Mouse (Mus musculus) inflammation-experienced regulatory T-cells, adult 6 months (primary cell): ENCODE results near the gene Emx2. TPM values are rescaled to one million over a fixed set of nuclear protein-coding genes. Genes with fewer than 3 reads are reported as not detected.

Experiments used
- ATAC-seq: one replicate; pipeline ENCODE4 v1.8.0; 2017
- polyA plus RNA-seq, 3 experiments: library from polyadenylated mRNA; unstranded; fragments of 100-300 nt; shearing (Covaris generic); gene quantifications; one replicate each; pipeline ENCODE4 v1.2.1; 2017

The Emx2 gene
- not detected for polyA plus RNA-seq

DNA sequence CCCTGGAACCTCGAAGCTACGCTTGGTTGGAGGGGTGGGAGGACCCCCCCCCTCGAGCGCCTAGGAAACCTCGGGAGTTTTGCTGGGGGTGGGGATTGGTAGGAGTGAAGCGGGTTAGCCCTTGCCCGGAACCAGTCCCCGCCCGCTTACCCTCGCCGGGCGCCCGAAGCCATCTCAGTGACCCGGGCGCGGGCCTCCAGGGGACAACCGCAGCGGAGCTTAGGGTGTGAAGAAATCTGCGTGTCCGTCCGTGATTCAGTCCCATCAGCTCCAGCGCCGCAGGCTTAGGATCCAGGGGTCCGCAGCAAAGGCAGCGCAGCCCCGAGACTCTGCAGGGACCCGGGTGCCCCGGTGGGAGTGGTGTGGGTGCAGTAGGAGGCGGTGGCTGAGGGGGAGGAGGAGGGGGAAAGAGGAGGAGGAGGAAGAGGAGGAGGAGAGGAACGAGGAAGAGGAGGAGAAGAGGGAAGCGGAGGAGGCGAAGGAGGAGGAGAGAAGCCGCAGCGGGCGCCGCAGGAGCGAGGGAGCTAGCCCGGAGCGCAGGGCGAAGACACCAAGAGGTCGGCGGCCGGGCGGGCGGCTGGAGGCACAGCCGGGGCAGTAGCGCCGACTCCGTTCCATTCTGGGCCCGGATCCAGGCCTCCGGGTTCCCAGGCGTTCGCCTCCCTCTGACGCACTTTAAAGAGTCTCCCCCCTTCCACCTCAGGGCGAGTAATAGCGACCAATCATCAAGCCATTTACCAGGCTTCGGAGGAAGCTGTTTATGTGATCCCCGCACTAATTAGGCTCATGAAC lies at the start of gene Emx2:
Emx2 (plus strand) TSS at position 422 of the 792 bp plus-strand sequence.
- ATAC-seq: no peak

DNA sequence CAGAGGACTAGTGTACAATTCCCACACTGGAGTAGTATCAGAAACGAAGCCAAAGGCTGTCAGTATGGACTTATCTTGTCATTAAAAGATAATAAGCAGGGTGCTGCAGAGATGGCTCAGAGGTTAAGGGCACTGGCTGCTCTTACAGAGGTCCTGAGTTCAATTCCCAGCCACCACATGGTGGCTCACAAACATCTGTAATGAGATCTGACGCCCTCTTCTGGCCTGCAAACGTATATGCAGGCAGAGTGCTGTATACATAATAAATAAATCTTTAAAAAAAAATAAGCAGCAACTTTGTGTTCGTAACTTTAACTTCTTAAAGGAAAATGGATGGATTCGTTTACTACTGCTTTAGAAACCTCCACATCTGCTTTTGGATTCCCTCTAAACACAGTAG lies 44.0 kb upstream of the Emx2 start:
- ATAC-seq: no peak

DNA sequence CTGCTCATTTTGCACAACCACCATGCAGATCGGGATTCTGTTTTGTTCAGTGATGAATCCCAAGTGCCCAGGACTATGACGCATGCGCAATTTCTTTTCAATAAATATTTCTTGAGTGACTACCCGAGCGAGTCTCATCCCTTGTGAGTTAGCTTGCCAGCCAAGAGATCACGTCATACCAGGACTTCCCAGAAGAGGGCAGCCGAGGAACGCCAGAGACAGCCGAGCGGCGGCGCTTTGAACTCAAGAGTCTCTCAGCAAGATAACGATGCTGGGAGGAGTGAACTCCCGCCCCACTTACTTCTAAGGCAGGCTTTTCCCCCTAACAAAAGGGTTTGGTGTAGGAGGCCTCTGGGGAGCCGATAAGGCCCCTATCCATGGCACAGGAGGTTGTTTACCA lies 40.1 kb upstream of the Emx2 start:
- ATAC-seq: peak; percentile 87

- ATAC-seq: no peak
Measured at GRCm38 (mm10) chr19:59418671-59419070, 39.5 kb upstream of the Emx2 start.

DNA sequence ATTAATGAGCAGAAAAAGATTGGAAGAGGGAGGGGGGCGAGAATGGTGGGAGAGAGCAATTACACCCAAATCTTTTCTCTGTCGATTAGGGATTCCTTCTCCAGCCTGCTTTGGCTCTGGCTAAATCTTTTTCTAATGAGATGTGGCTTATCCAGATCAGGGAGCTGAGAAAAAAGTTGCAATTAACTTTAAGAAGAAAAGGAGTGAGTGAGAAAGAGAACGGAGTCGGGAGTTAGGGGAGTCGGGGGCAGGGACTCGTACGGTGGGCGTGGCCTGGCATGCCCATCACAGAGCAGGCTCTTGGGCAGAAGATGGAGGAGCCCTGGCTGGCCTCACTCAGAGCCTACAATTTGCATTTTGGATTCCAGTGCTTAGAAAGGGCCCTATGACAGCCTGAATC lies 35.8 kb upstream of the Emx2 start:
- no peak for ATAC-seq

GRCm38 (mm10) chr19:59423685-59424084 lies 34.5 kb upstream of the Emx2 start:
- no peak for ATAC-seq

GRCm38 (mm10) chr19:59424975-59425374 lies 33.2 kb upstream of the Emx2 start:
- ATAC-seq: no peak

GRCm38 (mm10) chr19:59432286-59432685 lies 25.9 kb upstream of the Emx2 start:
- ATAC-seq: no peak

GRCm38 (mm10) chr19:59450561-59451135 lies 7.5 kb upstream of the Emx2 start:
- no peak for ATAC-seq

GRCm38 (mm10) chr19:59451441-59451951 lies 6.7 kb upstream of the Emx2 start:
- ATAC-seq: no peak

GRCm38 (mm10) chr19:59452321-59452720 lies 5.9 kb upstream of the Emx2 start:
- no peak for ATAC-seq

- no peak for ATAC-seq
Measured at GRCm38 (mm10) chr19:59453591-59453990, 4.6 kb upstream of the Emx2 start.

DNA sequence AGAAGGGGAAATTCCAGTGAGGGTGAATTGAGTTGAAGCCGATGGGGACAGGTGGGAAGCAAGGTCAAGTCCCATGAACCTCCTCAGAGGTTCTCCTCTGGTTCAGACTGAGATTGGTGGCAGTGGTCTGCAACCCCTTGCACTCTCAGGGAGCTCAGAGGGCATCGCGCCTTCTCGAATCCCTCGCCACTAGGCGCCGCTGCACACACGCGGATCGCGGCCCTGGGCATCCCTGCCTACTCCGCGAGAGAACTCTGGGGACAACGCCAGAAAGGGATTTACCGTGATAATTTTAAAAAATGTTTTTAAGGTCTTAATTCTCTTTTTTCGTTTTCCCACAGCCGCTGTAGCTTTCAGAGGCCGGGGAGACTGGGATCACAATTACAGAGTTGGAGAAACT lies 4.0 kb upstream of the Emx2 start:
- ATAC-seq: no peak

GRCm38 (mm10) chr19:59455671-59456070 lies 2.5 kb upstream of the Emx2 start:
- no peak for ATAC-seq

DNA sequence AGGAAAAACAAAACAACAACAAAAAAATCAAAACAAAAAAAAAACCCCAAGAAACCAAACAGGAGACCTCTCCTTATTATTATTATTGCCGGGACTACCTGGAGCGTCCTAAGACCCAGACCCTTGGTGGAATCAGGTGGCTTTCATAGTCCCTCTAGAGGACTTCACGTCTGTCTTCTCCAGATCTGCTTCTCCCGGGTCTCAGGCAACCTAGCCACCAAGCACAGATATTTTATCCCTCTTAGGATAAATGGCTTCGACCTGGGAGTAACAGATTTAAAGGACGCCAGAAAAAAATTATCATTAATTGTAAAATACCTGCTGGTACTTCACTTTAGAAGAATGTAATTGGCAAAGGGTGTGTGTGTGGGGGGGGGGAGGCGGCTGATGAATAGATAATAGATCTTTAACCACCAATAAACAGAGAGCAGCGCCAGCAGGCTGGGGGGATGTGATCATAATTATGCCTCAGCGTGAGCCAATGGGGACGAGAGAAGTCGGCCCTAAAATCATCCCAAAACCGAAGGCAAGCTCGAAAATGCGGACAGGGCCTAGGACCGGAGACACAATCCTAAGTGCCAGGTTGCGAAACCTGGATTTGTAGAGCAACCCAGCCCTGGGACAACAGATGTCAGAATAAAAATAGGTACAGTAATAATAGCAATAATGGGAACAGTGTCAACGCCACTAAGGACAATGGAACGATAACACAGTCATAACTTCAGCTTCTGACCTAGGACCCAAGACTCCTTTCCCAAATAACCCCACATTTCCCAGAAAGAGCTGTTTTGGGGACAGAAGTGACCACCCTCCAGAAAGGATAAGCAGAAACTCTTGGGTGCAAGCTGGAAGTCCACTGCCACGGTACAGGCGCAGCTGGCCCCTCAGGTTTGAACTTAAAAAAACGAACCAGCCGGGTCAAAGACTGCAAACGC lies 894 bp upstream of the Emx2 start:
- no peak for ATAC-seq

DNA sequence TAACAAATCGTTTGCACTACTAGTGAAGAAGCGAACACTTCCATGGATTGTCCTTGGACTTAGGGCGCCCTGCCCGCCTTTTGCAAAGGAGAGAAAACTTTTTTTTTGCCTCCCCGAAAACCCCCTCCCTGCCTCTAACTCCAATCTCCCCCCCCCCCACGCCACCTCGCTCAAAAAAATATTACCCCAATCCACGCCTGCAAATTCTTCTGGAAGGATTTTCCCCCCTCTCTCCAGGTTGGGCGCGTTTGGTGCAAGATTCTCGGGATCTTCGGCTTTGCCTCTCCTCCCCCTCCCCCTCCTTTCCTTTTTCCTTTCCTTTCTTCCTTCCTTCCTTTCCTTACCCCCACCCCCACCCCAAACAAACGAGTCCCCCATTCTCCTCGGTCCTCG lies 567 bp downstream of the Emx2 start:
- ATAC-seq: no peak

DNA sequence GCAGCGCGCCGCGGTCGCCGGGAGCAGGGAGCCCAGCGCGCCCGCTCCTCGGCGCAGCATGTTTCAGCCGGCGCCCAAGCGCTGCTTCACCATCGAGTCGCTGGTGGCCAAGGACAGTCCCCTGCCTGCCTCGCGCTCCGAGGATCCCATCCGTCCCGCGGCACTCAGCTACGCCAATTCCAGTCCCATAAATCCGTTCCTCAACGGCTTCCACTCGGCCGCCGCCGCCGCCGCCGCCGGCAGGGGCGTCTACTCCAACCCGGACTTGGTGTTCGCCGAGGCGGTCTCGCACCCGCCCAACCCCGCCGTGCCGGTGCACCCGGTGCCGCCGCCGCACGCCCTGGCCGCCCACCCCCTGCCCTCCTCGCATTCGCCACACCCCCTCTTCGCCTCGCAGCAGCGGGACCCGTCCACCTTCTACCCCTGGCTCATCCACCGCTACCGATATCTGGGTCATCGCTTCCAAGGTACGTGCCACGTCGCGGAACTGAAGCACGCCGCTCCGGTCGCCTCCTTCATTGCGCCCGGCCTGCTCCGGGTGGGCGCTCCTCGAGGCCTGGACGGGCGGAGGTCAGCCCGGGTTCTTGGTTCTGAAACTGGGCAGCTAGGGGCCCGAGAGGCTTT lies 1.1 kb downstream of the Emx2 start:
- ATAC-seq: no peak

DNA sequence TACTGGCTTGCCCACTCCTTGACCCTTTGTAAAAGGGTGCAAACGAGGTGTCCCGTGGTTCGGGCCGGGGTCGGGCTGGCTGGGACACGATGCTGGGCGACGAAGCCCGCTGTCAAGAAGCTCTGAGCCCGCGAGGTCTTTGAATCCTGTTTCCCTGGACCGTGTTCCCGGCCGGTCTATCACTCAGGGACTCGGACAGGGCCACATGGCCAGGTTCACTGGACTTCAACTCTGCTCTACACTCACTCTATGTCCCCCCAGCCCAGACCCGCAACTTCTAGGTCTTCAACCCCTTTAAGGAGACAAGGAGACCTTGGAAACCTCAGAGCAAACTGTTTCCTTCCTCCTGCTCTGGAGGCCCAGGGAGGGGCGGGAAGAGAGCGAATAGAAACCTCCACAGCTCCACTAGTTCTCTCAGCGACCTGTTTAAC lies 1.7 kb downstream of the Emx2 start:
- ATAC-seq: no peak

GRCm38 (mm10) chr19:59460328-59461115 lies 2.4 kb downstream of the Emx2 start:
- ATAC-seq: no peak

DNA sequence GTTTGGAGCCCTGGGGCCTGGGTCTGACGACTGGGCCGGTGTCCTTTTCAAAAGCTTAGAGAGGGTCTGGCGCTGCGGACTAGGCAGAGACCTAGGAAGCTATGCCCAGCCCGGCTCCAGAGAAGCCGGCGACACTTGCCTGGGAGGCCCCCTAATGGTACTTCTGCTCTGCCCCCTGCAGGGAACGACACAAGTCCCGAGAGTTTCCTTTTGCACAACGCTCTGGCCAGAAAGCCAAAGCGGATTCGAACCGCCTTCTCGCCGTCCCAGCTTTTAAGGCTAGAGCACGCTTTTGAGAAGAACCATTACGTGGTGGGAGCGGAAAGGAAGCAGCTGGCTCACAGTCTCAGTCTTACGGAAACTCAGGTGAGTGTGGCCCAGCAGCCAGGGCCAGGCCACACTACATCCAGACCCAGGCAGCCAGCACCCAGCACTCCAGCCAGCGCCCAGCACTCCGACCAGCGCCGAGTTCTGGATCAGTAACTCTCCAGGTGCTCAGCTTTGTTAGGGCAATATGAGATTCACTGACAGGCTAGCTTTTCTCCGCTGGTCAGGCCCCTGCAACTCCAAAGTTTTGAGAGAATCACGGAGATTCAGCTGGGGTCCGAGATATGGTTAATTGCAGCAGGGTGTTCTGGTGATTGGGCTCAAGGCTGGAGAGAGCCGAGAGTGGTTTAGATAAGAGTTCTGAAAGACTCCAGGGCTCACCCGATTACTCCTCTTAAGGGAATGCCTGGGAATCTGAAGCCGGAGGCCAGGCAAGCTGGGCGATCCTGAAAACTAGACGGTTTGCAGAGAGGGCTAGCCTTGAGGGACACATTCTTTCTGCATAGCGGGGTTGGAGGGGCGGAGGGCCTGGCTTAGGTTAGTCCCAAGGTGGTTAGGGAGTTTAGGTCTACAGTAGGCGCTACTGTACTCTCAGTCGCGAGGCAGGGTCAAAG lies 3.6 kb downstream of the Emx2 start:
- ATAC-seq: no peak
